In genomic region chr11:107085866-107086265, GRCm38 (mm10) we compare ENCODE assay signal across 30 mouse cellular contexts.
"Had no signal": no experiment of that assay in that cellular context is flagged by ENCODE, and none has a peak within 500 bp of the region (broad histone marks: within the 10 kb centered on the region; RNA-seq: fewer than 3 reads in every experiment).

No protein-coding gene starts in this region.

- H3K9ac ChIP-seq: limb, embryonic 12.5 days; limb, embryonic 13.5 days; limb, embryonic 15.5 days; liver, embryonic 12.5 days; liver, embryonic 13.5 days; liver, embryonic 14.5 days; liver, embryonic 15.5 days; liver, postnatal 0 days; lung, embryonic 14.5 days; lung, embryonic 15.5 days; midbrain, embryonic 12.5 days; midbrain, embryonic 13.5 days; midbrain, embryonic 15.5 days had no signal

- H3K27me3 ChIP-seq: limb, embryonic 12.5 days; limb, embryonic 13.5 days; limb, embryonic 15.5 days; liver, embryonic 12.5 days; liver, embryonic 13.5 days; liver, embryonic 15.5 days; lung, embryonic 15.5 days; megakaryocyte, embryonic 14.5 days; midbrain, embryonic 12.5 days; midbrain, embryonic 13.5 days; midbrain, embryonic 15.5 days had no signal

- ATAC-seq: liver, embryonic 12.5 days; liver, postnatal 0 days; lung, postnatal 0 days; midbrain, embryonic 13.5 days; midbrain, embryonic 15.5 days; midbrain, embryonic 16.5 days had no signal

- H3K9me3 ChIP-seq: limb, embryonic 10.5 days; limb, embryonic 12.5 days; limb, embryonic 13.5 days; limb, embryonic 15.5 days; liver, embryonic 12.5 days; liver, embryonic 13.5 days; liver, embryonic 15.5 days; lung, embryonic 15.5 days; megakaryocyte, embryonic 14.5 days; midbrain, embryonic 10.5 days; midbrain, embryonic 12.5 days; midbrain, embryonic 13.5 days; midbrain, embryonic 15.5 days had no signal

- DNase-seq: left cerebral cortex, postnatal 4 days; liver; liver, embryonic 13.5 days; liver, postnatal 0 days; lung, adult 18-20 months; lung, adult 2 months; lung, embryonic 14.5 days; lung, postnatal 10 days; lung, postnatal 14 days; lung, postnatal 36 days; lung, postnatal 4 days; midbrain, embryonic 14.5 days had no signal

- H3K4me1 ChIP-seq: limb, embryonic 10.5 days; limb, embryonic 12.5 days; limb, embryonic 15.5 days; lung, embryonic 15.5 days; midbrain, embryonic 10.5 days; midbrain, embryonic 12.5 days; midbrain, embryonic 13.5 days had no signal

- H3K4me3 ChIP-seq: left cerebral cortex, adult 2 months; limb, embryonic 10.5 days; limb, embryonic 12.5 days; limb, embryonic 13.5 days; limb, embryonic 15.5 days; liver, embryonic 12.5 days; liver, embryonic 13.5 days; liver, embryonic 15.5 days; lung, embryonic 15.5 days; megakaryocyte, embryonic 14.5 days; midbrain, embryonic 10.5 days; midbrain, embryonic 12.5 days; midbrain, embryonic 13.5 days; midbrain, embryonic 15.5 days; myocyte had no signal

- H3K27ac ChIP-seq: left cerebral cortex, adult 2 months; limb, embryonic 10.5 days; limb, embryonic 12.5 days; limb, embryonic 13.5 days; limb, embryonic 15.5 days; liver, embryonic 12.5 days; liver, embryonic 13.5 days; liver, embryonic 14.5 days; liver, embryonic 15.5 days; lung, embryonic 15.5 days; macrophage; midbrain, embryonic 10.5 days; midbrain, embryonic 12.5 days; midbrain, embryonic 13.5 days; midbrain, embryonic 15.5 days had no signal
